Mouse (Mus musculus): ENCODE measurements around the gene Fbxl21.

The Fbxl21 gene

GRCm38 (mm10) chr13:56522081-56522820 is at the start of gene Fbxl21:
Fbxl21 (plus strand) TSS chr13:56522472.
- peak; percentile 97 for DNase-seq

- DNase-seq = no peak
These were observed 49.6 kb upstream of the Fbxl21 start for GRCm38 (mm10) chr13:56472661-56473060.

- peak; percentile 54 for DNase-seq
These were observed 46.9 kb upstream of the Fbxl21 start for GRCm38 (mm10) chr13:56475363-56475762.

- peak; percentile 17 for DNase-seq
These were observed 45.5 kb upstream of the Fbxl21 start for GRCm38 (mm10) chr13:56476790-56477189.

- peak; percentile 37 for DNase-seq
These were observed 45.0 kb upstream of the Fbxl21 start for GRCm38 (mm10) chr13:56477271-56477670.

GRCm38 (mm10) chr13:56478027-56478426 is 44.2 kb upstream of the Fbxl21 start:
- DNase-seq = no peak

- DNase-seq = no peak
These were observed 40.1 kb upstream of the Fbxl21 start, which contains the start of gene Il9 for GRCm38 (mm10) chr13:56482146-56482545. Il9 (minus strand) TSS chr13:56482246.

GRCm38 (mm10) chr13:56488012-56488411 is 34.3 kb upstream of the Fbxl21 start:
- DNase-seq = no peak

GRCm38 (mm10) chr13:56494440-56494839 is 27.8 kb upstream of the Fbxl21 start:
- peak; percentile 6 for DNase-seq

GRCm38 (mm10) chr13:56500132-56500531 is 22.1 kb upstream of the Fbxl21 start:
- no peak for DNase-seq

GRCm38 (mm10) chr13:56500636-56501035 is 21.6 kb upstream of the Fbxl21 start:
- DNase-seq = no peak

- DNase-seq = no peak
These were observed 20.3 kb upstream of the Fbxl21 start for GRCm38 (mm10) chr13:56501866-56502420.

GRCm38 (mm10) chr13:56506871-56507496 is 15.3 kb upstream of the Fbxl21 start:
- no peak for DNase-seq

- no peak for DNase-seq
These were observed 12.5 kb upstream of the Fbxl21 start for GRCm38 (mm10) chr13:56509796-56510195.

GRCm38 (mm10) chr13:56513595-56513994 is 8.7 kb upstream of the Fbxl21 start:
- no peak for DNase-seq

- no peak for DNase-seq
These were observed 6.0 kb upstream of the Fbxl21 start for GRCm38 (mm10) chr13:56516311-56516710.

- DNase-seq = no peak
These were observed 5.5 kb upstream of the Fbxl21 start for GRCm38 (mm10) chr13:56516816-56517215.

GRCm38 (mm10) chr13:56522821-56523167 is 522 bp downstream of the Fbxl21 start:
- no peak for DNase-seq

GRCm38 (mm10) chr13:56526871-56527270 is 4.6 kb downstream of the Fbxl21 start:
- DNase-seq = no peak

- DNase-seq = no peak
These were observed 5.6 kb downstream of the Fbxl21 start for GRCm38 (mm10) chr13:56527846-56528245.

GRCm38 (mm10) chr13:56528281-56528680 is 6.0 kb downstream of the Fbxl21 start:
- DNase-seq = no peak

- DNase-seq = no peak
These were observed 6.8 kb downstream of the Fbxl21 start for GRCm38 (mm10) chr13:56529031-56529430.

- DNase-seq = no peak
These were observed 7.4 kb downstream of the Fbxl21 start for GRCm38 (mm10) chr13:56529685-56530084.

GRCm38 (mm10) chr13:56534931-56535330 is 12.7 kb downstream of the Fbxl21 start:
- DNase-seq = no peak

Measured in lung, postnatal 36 days (tissue).